24 mouse cellular contexts compared by ENCODE assay signal in the genomic region with DNA sequence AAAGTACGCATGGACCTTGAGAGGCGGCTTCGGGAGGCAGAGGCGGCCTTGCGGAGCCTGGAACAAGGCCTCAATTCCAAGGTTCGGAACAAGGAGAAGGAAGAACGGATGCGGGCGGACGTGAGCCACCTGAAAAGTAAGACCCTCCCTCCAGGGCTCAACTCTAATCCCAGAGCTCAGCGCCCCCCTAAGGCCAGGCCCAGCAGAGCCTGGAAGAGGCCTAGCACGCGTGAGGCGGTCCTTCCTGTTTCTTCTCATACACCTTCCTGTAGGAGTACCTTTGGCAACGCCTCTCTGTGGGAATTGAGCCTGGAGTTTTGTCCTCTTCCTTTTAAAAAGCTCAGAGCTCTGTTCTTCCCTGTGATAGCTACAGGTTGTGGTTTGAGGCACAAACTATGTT. TPM values are rescaled to one million over a fixed set of nuclear protein-coding genes. Genes with fewer than 3 reads are reported as not detected.
"Had no signal": no experiment of that assay in that cellular context is flagged by ENCODE, and none has a peak within 500 bp of the region (broad histone marks: within the 10 kb centered on the region; RNA-seq: fewer than 3 reads in every experiment).

No protein-coding gene starts in this region.

- H3K27me3 ChIP-seq: neural tube, embryonic 13.5 days had no signal

- DNase-seq: kidney, adult 8-10 months; kidney, postnatal 10 days; kidney, postnatal 36 days; left cerebral cortex, postnatal 4 days; liver, postnatal 0 days; lung, embryonic 14.5 days; lung, postnatal 36 days; retina, postnatal 1 day; thymus, adult 2 months; thymus, postnatal 14 days; thymus, postnatal 4 days had no signal

- H3K9ac ChIP-seq: kidney, embryonic 15.5 days; limb, embryonic 12.5 days; limb, embryonic 15.5 days; liver, embryonic 14.5 days; liver, postnatal 0 days; lung, embryonic 14.5 days; midbrain, embryonic 13.5 days; neural tube, embryonic 13.5 days had no signal

- H3K36me3 ChIP-seq: kidney, embryonic 15.5 days; limb, embryonic 12.5 days; limb, embryonic 15.5 days; midbrain, embryonic 10.5 days; midbrain, embryonic 13.5 days; neural tube, embryonic 13.5 days had no signal

- H3K4me3 ChIP-seq: kidney, embryonic 15.5 days; limb, embryonic 12.5 days; limb, embryonic 15.5 days; megakaryocyte, embryonic 14.5 days; midbrain, embryonic 10.5 days; midbrain, embryonic 13.5 days; myocyte; neural tube, embryonic 13.5 days had no signal

- H3K9me3 ChIP-seq: kidney, embryonic 15.5 days; limb, embryonic 12.5 days; limb, embryonic 15.5 days; megakaryocyte, embryonic 14.5 days; midbrain, embryonic 10.5 days; midbrain, embryonic 13.5 days; neural tube, embryonic 13.5 days had no signal

- H3K27ac ChIP-seq: kidney, embryonic 15.5 days; limb, embryonic 12.5 days; limb, embryonic 15.5 days; liver, embryonic 14.5 days; midbrain, embryonic 10.5 days; midbrain, embryonic 13.5 days; neural tube, embryonic 13.5 days had no signal

- H3K4me1 ChIP-seq: limb, embryonic 12.5 days; limb, embryonic 15.5 days; neural tube, embryonic 13.5 days had no signal

- ATAC-seq: liver, postnatal 0 days; lung, postnatal 0 days; midbrain, embryonic 13.5 days; midbrain, embryonic 16.5 days had no signal

RNA-seq across cellular contexts. Expression of gene Plekhd1, which starts 29.1 kb away (rescaled TPM):
- total RNA-seq: monocyte, adult 5-6 weeks; neutrophil, adult 5-6 weeks had no signal

RNA-seq across cellular contexts. Expression of gene Ccdc177, which starts 39.0 kb away (rescaled TPM):
- total RNA-seq: monocyte, adult 5-6 weeks; neutrophil, adult 5-6 weeks had no signal
